Mouse (Mus musculus) layer of hippocampus, postnatal 25 days (tissue): ENCODE measurements around the gene Zbtb12. TPM values are rescaled to one million over a fixed set of nuclear protein-coding genes. Genes with fewer than 3 reads are reported as not detected.

Source experiments
- DNase-seq, 2 experiments: peaks; one replicate each; pipeline ENCODE4 v3.0.0; 2022; ENCODE audit warnings: mixed read lengths in 2 of 2, low spot score in 1 of 2; ENCODE audit errors: extremely low spot score in 1 of 2
- microRNA-seq, 2 experiments: library from miRNA; unstranded; fragments of <30 nt; microRNA quantifications; one replicate each; pipeline ENCODE4 v1.2.0; 2021
- total RNA-seq, 2 experiments: library from RNA; stranded (reverse); gene quantifications; 2 replicates each; pipeline ENCODE4 v1.2.3; 2021

Gene Zbtb12
- total RNA-seq, 2 experiments from 2014 or later, result 7.3 to 7.7 TPM

DNA sequence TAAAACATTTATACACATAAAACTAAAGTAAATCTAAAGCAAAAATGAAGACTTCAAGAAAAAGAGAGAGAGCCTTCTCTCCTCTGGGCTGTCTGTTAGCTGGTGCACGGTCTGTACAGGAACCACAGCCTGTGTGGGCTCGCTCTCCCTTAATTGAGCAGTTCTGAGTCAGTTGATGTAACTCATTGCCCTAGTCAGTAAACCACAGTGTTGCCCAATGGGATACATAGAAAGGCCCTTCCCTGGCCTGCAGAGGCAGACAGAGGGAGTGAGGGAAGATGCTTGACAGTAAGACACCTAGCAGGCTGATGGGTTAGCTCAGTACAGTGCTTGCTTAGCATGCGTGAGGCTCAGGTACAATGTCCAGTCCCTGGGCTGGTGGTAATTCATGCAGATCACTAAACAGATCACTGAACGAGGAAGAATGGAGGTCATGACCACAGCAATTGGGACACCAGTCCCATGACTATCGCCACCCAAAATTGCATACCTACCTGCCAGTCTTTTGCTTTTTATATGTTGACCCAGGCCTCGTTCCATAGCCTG, 58.8 kb downstream of the Zbtb12 start:
- DNase-seq, result no peak

DNA sequence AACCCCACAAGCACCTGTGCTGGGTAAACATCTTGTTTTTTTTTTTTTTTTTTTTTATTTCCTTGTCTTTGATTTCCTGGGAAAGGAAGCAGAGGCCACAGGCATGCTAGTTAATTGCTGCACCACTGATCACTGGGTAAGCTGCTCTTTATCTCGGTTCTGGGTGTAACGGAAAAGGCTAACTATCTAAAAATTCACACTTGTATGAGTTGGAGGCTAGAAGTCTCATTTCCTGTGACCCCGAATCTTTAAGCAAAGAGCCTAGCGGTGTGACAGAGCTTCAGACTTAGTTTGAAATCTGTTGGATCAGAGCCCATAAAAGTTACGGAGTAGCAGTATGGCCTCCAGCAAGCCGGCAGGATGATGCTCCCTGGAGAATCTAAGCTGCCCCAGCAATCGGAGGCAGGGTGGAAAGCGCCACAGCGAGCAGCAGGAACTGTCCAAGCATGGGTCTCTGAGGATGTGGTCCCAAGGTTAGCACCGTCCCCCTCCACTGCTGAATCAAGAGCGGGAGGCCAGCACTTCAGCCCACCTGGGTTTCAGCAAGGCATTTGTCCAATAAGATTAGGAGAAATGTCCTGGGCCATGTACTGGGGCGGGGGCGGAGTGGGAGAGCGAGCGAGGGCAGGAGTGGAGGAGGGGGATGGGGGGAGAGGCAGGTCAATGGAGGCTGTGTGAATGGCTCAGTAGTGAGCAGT, 62.2 kb downstream of the Zbtb12 start:
- DNase-seq, result no peak

DNA sequence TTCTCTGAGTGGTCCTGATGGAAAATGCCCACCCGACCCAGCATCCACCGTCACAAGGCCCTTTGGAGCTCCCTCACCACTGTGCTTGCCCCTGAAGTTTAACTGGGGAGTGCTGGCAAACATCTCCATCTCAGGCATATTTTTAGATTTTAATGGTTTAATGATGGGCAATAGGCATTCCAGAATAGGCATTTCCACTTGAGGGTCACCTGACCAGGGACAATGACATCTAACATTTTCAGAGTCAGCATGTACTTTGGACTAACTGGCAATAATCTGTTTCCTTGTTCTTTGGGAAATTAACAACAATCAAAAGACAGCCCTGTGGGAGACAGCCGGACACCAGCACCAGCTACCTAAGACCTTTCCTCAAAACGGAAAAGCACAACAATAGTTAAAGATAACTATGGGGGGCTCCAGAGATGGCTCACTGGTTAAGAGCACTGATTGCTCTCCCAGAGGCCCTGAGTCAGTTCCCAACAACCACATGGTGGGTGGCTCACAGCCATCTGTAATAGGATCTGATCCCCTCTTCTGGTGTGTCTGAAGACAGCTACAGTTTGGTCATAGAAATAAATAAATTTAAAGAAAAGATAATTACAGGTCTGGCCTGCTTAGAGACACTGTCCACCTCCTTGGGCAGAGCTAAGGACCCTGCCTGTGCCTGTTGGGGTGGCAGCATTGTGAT, 64.0 kb downstream of the Zbtb12 start:
- DNase-seq, result no peak

DNA sequence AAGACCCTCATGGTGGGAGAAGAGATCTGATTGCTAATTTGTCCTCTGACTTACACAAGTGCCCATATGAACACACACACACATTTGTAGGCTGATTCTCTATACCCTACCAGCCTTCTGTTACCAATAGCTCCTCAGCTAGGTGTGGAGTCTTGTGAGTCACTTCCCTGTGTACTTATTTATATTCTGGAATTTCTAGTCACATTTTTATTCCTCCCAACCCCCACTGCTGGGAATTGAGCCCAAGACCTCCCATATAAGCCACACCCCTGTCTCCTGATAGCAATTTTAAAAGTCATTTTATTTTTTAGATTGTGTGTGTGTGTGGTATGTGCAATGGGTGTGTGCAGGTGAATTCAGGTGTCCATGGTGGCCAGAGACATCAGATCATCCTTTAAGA, 65.1 kb downstream of the Zbtb12 start:
- no peak for DNase-seq

Small RNA genes within 50 kb of the gene (microRNA-seq; reads per million reads assigned to microRNA genes)
- gene Mir6970 (2.6 to 3.0 reads per million in 2 experiments), gene Mir6971 (3.1 to 5.8 reads per million in 2 experiments), gene Mir6972 (0 reads per million in 2 experiments)

Other genes with a start within 250 kb of the Zbtb12 start
- gene Prrt1, start 249.9 kb upstream of the Zbtb12 start, total RNA-seq, result 100 to 1,000 TPM; 259 to 330 TPM
- gene Fkbpl, start 234.7 kb upstream of the Zbtb12 start, total RNA-seq, result 10 to 100 TPM; 14.1 to 14.9 TPM
- 100 to 1,000 TPM in 1 of 2 experiments, 10 to 100 TPM in 1; 97.1 to 102 TPM for gene Atf6b, start 232.3 kb upstream of the Zbtb12 start, total RNA-seq
- 1 to 10 TPM; 7.1 to 9.0 TPM for gene Tnxb, start 208.9 kb upstream of the Zbtb12 start, total RNA-seq
- gene C4b, start 135.6 kb upstream of the Zbtb12 start, total RNA-seq, result 10 to 100 TPM; 16.5 to 17.5 TPM
- gene Cyp21a1, start 74.9 kb upstream of the Zbtb12 start, total RNA-seq, result under 1 TPM; 0.12 to 0.19 TPM
- gene Stk19, start 42.5 kb upstream of the Zbtb12 start, total RNA-seq, result 10 to 100 TPM; 57.3 to 59.8 TPM
- 10 to 100 TPM; 36.7 to 37.7 TPM for gene Dxo, start 42.5 kb upstream of the Zbtb12 start, total RNA-seq
- gene Skiv2l, start 29.3 kb upstream of the Zbtb12 start, total RNA-seq, result 10 to 100 TPM; 64.7 to 72.4 TPM
- gene Nelfe, start 29.1 kb upstream of the Zbtb12 start, total RNA-seq, result 10 to 100 TPM; 32.1 to 39.1 TPM
- gene Cfb, start 17.0 kb upstream of the Zbtb12 start, total RNA-seq, result under 1 TPM in 1 of 2 experiments, not detected in 1; 0.17 TPM
- gene Gm20547, start 2.6 kb downstream of the Zbtb12 start, total RNA-seq, result not detected
- 1 to 10 TPM in 1 of 2 experiments, under 1 TPM in 1; 0.86 to 1.9 TPM for gene C2, start 18.8 kb downstream of the Zbtb12 start, total RNA-seq
- gene Ehmt2, start 19.0 kb downstream of the Zbtb12 start, total RNA-seq, result 100 to 1,000 TPM; 164 to 188 TPM
- gene Slc44a4, start 35.0 kb downstream of the Zbtb12 start, total RNA-seq, result under 1 TPM; 0.20 to 0.21 TPM
- gene Neu1, start 51.8 kb downstream of the Zbtb12 start, total RNA-seq, result 10 to 100 TPM; 37.2 to 37.4 TPM
- 10 to 100 TPM; 17.0 to 23.5 TPM for gene Hspa1b, start 79.8 kb downstream of the Zbtb12 start, total RNA-seq
- gene Gm20481, start 90.4 kb downstream of the Zbtb12 start, total RNA-seq, result not detected
- 10 to 100 TPM; 14.9 to 17.9 TPM for gene Hspa1a, start 92.7 kb downstream of the Zbtb12 start, total RNA-seq
- gene Hspa1l, start 93.2 kb downstream of the Zbtb12 start, total RNA-seq, result under 1 TPM; 0.22 to 0.31 TPM
- 10 to 100 TPM; 18.1 to 19.3 TPM for gene Lsm2, start 102.4 kb downstream of the Zbtb12 start, total RNA-seq
- 10 to 100 TPM; 43.7 to 55.6 TPM for gene Vars, start 121.5 kb downstream of the Zbtb12 start, total RNA-seq
- gene Vwa7, start 137.1 kb downstream of the Zbtb12 start, total RNA-seq, result under 1 TPM; 0.07 to 0.23 TPM
- gene Sapcd1, start 148.5 kb downstream of the Zbtb12 start, total RNA-seq, result 1 to 10 TPM in 1 of 2 experiments, under 1 TPM in 1; 0.64 to 1.1 TPM
- under 1 TPM; 0.62 to 0.82 TPM for gene Msh5, start 167.3 kb downstream of the Zbtb12 start, total RNA-seq
- 10 to 100 TPM in 1 of 2 experiments, 1 to 10 TPM in 1; 9.7 to 10.1 TPM for gene Clic1, start 170.5 kb downstream of the Zbtb12 start, total RNA-seq
- 10 to 100 TPM; 19.5 to 20.7 TPM for gene Ddah2, start 179.6 kb downstream of the Zbtb12 start, total RNA-seq
- not detected for gene Ly6g6c, start 185.9 kb downstream of the Zbtb12 start, total RNA-seq
- gene Mpig6b, start 186.7 kb downstream of the Zbtb12 start, total RNA-seq, result not detected
- gene Ly6g6e, start 197.4 kb downstream of the Zbtb12 start, total RNA-seq, result 1 to 10 TPM; 4.1 to 4.3 TPM
- gene Ly6g6d, start 198.6 kb downstream of the Zbtb12 start, total RNA-seq, result 1 to 10 TPM in 1 of 2 experiments, under 1 TPM in 1; 0.80 to 1.2 TPM
- not detected for gene Ly6g6f, start 206.1 kb downstream of the Zbtb12 start, total RNA-seq
- gene Abhd16a, start 209.8 kb downstream of the Zbtb12 start, total RNA-seq, result 10 to 100 TPM; 97.9 to 98.1 TPM
- gene Ly6g5c, start 228.8 kb downstream of the Zbtb12 start, total RNA-seq, result not detected
- under 1 TPM; 0.42 to 0.54 TPM for gene Ly6g5b, start 235.9 kb downstream of the Zbtb12 start, total RNA-seq
- 10 to 100 TPM; 14.2 to 14.4 TPM for gene Gpank1, start 242.0 kb downstream of the Zbtb12 start, total RNA-seq
- gene Csnk2b, start 242.6 kb downstream of the Zbtb12 start, total RNA-seq, result 100 to 1,000 TPM; 179 to 181 TPM
- 10 to 100 TPM; 27.0 to 27.3 TPM for gene D17H6S53E, start 246.9 kb downstream of the Zbtb12 start, total RNA-seq